Mouse (Mus musculus) brown adipose tissue, adult 24 weeks (tissue): ENCODE data around the gene Havcr2. TPM values are rescaled to one million over a fixed set of nuclear protein-coding genes. Genes with fewer than 3 reads are reported as not detected.
"Not testable (repeated sequence)": the region's sequence is repeated elsewhere in the genome, so short reads cannot be mapped to it uniquely, and the experiment has no call there.

Experiments
- H3K27ac ChIP-seq: fragments of 200-500 bp; replicated peaks from 2 replicates; pipeline ENCODE4 v1.5.1; 2012; ENCODE audit warnings: low read depth, mild to moderate bottlenecking, low read length
- H3K4me1 ChIP-seq: fragments of 200-500 bp; 2 replicates; pipeline ENCODE4 v1.6.1; 2012; ENCODE audit warnings: low read length, mixed read lengths; ENCODE audit not compliant: control insufficient read depth, insufficient read depth, insufficient read length
- H3K4me3 ChIP-seq: fragments of 200-500 bp; 2 replicates; pipeline ENCODE4 v1.5.1; 2012; ENCODE audit warnings: low read depth, mild to moderate bottlenecking, low read length, moderate library complexity; ENCODE audit not compliant: insufficient read depth
- polyA plus RNA-seq: library from polyadenylated mRNA; stranded (reverse); fragments of >200 nt; gene quantifications from 2 replicates; pipeline ENCODE4 v1.2.4, GENCODE M21; 2012; ENCODE audit not compliant: missing spikeins, insufficient read depth, insufficient read length

Havcr2 gene
- polyA plus RNA-seq: not detected in 2 replicates

- Histone ChIP-seq H3K4me3 (no peak within 1 kb of the TSS), H3K27ac (no peak within 1 kb of the TSS), H3K4me1 (no peaks in the 10 kb centered on the region)
Measured at GRCm38 (mm10) chr11:46454453-46455045, at the start of gene Havcr2. TSS of gene Havcr2 (plus strand) at chr11:46454935.

GRCm38 (mm10) chr11:46404986-46405385, 49.7 kb upstream of the Havcr2 start:
- H3K4me3 ChIP-seq: no peak overlapping the region
- H3K4me1 ChIP-seq: no peaks in the 10 kb centered on the region
- no peak overlapping the region for H3K27ac ChIP-seq

DNA sequence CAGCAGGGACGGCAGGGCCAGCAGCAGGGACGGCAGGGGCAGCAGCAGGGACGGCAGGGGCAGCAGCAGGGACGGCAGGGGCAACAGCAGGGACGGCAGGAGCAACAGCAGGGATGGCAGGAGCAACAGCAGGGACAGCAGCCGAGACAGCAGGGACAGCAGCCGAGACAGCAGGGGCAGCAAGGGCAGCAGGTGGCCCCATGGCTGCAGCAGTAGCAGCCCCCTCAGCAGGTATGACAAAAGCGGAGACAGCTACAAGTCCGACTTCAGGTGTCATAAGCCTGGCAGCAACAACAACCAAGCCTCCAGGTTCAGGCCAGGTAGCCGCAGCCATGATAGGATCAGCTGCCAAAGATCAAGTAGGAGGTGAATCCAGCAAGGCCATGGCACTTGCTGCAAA, 48.0 kb upstream of the Havcr2 start:
- Histone ChIP-seq H3K27ac (no peak overlapping the region), H3K4me1 (no peaks in the 10 kb centered on the region), H3K4me3 (no peak overlapping the region)

GRCm38 (mm10) chr11:46410018-46410563, 44.6 kb upstream of the Havcr2 start:
- no peaks in the 10 kb centered on the region for H3K4me1 ChIP-seq
- no peak overlapping the region for H3K4me3 ChIP-seq
- no peak overlapping the region for H3K27ac ChIP-seq

DNA sequence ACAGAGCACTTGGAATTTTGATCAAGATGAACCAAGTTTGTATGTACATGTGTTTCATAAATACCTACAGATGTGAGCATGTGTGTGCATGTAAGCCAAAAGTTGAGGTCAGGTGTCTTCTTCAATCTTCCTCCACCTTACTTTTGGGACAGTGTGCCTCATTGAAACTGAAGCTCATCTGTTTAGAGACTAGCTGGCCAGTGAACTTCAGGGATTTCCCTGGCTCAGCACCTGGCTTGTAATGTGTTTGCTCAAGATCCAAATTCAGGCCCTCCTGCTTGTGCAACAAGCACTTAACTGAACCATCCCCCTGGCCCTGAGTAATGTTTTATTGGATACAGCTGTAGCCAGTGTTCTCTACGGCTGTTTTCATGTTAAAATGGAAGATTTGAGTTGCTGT, 36.3 kb upstream of the Havcr2 start:
- H3K27ac ChIP-seq: no peak overlapping the region
- no peak overlapping the region for H3K4me3 ChIP-seq
- no peaks in the 10 kb centered on the region for H3K4me1 ChIP-seq

- Histone ChIP-seq H3K27ac (no peak overlapping the region), H3K4me1 (no peaks in the 10 kb centered on the region), H3K4me3 (no peak overlapping the region)
Measured at GRCm38 (mm10) chr11:46418860-46419259, 35.9 kb upstream of the Havcr2 start.

DNA sequence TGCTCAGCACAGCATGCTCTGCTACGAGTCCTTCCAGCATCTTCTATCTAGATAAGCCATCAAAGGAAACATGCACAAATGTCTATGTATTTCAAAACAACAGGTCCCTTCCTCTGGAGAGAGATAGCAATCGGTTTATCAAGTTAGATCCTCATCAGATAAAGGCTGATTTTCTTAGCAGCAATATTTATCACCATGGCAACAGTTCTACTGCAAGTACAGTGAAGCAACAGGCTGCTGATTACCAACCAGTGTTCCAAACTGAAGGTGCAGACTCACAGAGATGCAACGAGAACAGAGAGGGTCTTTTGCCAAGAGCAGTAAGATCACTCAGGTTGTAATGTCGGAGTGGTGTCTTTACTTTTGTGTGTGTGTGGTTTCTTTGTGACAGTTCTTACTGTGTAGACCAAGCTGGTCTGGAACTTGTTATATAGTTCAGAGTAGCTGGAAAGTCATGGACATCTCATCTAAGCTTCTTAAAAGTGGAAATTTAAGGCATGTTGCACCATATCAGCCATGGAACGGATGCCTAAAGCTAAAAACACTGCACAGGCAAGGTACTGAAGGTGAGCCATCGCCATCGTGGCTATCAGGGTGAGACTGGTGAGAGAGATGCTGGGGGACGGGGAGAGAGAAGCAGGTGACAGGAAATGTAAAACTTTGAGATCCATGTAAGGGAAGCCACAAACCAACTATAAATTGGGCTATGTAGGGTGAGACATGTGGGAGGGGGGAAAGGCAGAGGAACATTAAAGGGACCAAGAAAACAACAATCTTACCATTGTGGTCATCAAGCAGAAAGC, 33.4 kb upstream of the Havcr2 start:
- no peaks in the 10 kb centered on the region for H3K4me1 ChIP-seq
- H3K27ac ChIP-seq: no peak overlapping the region
- no peak overlapping the region for H3K4me3 ChIP-seq

GRCm38 (mm10) chr11:46428131-46428530, 26.6 kb upstream of the Havcr2 start:
- H3K27ac ChIP-seq, H3K4me3 ChIP-seq: not testable (repeated sequence)

DNA sequence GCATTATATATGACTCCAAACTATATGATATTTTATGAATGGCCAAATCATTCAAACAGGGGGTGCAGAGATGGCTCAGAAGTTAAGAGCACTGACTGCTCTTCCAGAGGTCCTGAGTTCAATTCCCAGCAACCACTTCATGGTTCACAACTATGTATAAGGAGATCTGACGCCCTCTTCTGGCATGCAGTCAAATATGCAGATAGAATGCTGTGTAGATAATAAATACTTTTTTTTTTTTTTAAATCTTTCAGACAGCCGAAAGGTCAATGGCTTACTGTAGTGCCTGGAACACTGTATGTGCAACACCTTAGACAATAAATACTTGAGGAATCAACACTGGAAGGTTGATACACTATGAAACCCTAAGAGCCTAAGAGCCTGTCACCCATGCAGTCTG, 24.6 kb upstream of the Havcr2 start:
- H3K4me1 ChIP-seq: no peaks in the 10 kb centered on the region
- no peak overlapping the region for H3K4me3 ChIP-seq
- no peak overlapping the region for H3K27ac ChIP-seq

More at GRCm38 (mm10) chr11:46428131-46428530, 26.6 kb upstream of the Havcr2 start:
- H3K4me1 ChIP-seq: not testable (repeated sequence)

- Histone ChIP-seq H3K27ac (no peak overlapping the region), H3K4me1 (no peaks in the 10 kb centered on the region), H3K4me3 (no peak overlapping the region)
Measured at GRCm38 (mm10) chr11:46431129-46431528, 23.6 kb upstream of the Havcr2 start.

DNA sequence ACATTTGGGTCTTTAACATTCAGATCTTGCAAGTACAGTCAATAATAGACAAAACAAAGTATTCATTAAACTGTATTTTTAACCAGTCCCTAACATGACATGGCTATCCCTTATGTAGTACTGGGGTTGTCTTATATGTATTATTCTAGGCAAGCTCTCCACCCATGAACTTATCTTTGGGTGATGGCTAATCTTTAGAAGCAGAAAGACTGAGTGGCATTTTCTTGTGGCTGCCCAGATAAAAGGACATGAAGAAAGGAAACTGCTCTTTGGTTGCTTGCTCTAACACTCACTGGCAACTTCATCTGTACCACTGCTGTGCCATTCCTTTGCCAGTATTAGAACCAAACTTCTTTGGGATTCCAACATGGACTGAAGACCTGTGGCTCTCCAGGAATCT, 19.4 kb upstream of the Havcr2 start:
- Histone ChIP-seq H3K27ac (no peak overlapping the region), H3K4me1 (no peaks in the 10 kb centered on the region; the same call in 1 of the 2 replicates), H3K4me3 (no peak overlapping the region)

GRCm38 (mm10) chr11:46436760-46437458, 17.8 kb upstream of the Havcr2 start, which contains the start of gene Med7:
TSS of gene Med7 (plus strand) at chr11:46436925.
- Histone ChIP-seq H3K27ac (peak within 1 kb of the TSS; percentile 92), H3K4me3 (peak within 1 kb of the TSS; percentile 98)

DNA sequence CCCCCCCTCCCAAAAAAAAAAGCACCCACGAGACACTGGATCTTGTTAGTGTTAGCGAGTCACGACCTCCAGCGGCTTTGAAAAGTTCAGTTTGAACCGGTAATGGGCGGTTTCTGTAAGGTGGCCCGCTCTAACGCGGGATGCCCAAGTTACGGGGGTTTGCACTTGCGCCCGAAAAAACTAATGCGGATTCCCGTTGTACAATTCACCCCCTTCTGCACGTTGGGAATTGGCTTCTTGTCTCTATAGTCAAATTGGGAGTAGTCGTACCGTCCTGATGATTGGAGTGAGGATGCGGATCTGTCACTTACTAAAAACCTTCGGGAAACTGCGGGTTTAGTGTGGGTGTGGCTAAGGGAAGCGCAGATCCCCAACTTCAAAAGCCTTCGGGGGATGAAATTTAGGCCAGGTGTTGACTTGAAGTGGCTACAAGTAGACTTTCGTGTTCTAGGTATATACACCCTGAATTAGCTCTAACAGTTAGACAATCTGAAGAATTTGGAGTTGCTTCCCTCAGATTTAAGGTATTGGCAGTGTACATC, 17.2 kb upstream of the Havcr2 start:
- Histone ChIP-seq H3K4me1 (no peaks in the 10 kb centered on the region; the same call in 1 of the 2 replicates), H3K27ac (peak overlapping the region; percentile 92), H3K4me3 (peak overlapping the region; percentile 98)

More at GRCm38 (mm10) chr11:46436760-46437458, 17.8 kb upstream of the Havcr2 start, which contains the start of gene Med7:
- H3K4me1 ChIP-seq: no peaks in the 10 kb centered on the region; the same call in 1 of the 2 replicates

DNA sequence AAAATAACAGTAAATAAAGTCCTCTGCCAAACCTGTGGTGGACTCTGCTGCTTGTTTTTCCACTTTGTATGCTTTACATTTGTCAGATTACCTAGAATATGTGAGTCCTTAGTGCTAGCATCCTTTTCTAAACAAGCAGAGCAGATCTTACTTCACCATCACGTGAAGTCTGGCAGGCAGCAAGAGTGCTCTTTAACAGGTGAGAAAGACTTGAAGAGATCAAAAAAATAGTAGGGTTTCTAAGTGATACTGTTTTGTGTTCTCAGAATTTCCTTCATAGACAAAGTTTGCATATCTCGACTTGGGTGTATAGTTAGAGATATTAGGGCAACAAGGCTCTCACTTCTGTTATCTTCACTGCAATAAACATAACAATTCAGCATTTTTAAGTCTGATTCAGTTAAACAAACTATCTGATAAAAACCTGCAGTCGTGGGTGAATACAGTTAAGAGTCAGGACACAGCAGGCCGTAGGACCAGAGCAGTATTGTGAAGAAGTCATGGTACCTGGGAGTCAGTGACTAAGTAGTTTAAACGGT, 15.7 kb upstream of the Havcr2 start:
- no peak overlapping the region for H3K27ac ChIP-seq
- no peak overlapping the region for H3K4me3 ChIP-seq
- no peaks in the 10 kb centered on the region; the same call in 1 of the 2 replicates for H3K4me1 ChIP-seq
